ENCODE assay signal across 8 mouse cellular contexts in the genomic region with DNA sequence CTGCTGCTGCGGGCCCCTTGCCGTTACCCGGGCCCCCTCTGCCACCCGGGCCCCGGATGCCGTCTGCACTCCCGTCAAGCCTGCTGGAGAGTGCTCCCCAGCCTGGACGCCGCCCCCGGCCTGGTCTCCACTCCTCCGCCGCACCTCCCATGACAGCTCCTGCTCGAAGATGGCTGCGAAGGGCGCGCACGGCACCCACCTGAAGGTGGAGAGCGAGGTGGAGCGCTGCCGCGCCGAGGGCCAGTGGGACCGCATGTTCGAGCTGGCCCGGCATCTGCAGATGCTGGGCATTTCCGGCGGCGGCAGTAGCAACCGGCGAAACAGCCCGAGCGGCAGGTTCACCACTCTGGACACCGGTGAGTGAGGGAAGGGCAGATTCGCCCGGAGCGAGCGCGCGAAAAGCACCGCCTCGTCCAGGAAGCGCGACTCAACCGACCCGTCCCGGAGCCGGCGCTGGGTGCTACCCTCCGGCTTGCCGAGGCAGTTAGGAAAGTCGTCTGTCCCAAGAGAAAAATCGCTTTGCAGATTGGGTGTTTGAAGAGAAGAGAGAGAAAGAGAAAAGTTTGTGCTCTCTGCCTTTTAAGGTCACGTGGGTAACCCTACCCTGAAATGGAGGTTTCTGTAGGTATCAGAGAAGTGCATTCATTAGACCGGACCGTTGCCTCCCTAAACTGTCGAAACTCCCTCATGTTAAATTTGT. TPM values are rescaled to one million over a fixed set of nuclear protein-coding genes. Genes with fewer than 3 reads are reported as not detected.
DNase-seq lines count a peak whose midpoint lies in the region; ATAC-seq lines count a peak whose summit lies in the region.

No protein-coding gene starts in this region.

- peaks cover 13% of the 10 kb centered on the region for H3K27me3 ChIP-seq in forebrain, embryonic 15.5 days
- no peaks in the 10 kb centered on the region for H3K27me3 ChIP-seq in intestine, embryonic 16.5 days (replicated peaks; ENCODE audit: control insufficient read depth, insufficient read depth, low read length)
- no peaks in the 10 kb centered on the region for H3K27me3 ChIP-seq in liver, embryonic 15.5 days
- H3K27me3 ChIP-seq in neural tube, embryonic 11.5 days (ENCODE audit: control insufficient read depth, insufficient read depth, low read length), result peaks cover 20% of the 10 kb centered on the region

- DNase-seq in right cerebral cortex, adult 18-20 months, result peak; percentile 60
- DNase-seq in right cerebral cortex, postnatal 25 days, result no peak
- peak; percentile 58 for DNase-seq in c-Kit-positive CD71-positive TER-119-positive erythroid progenitor cells, embryonic 14.5 days (ENCODE audit: low spot score)
- DNase-seq in neural tube, embryonic 11.5 days (ENCODE audit: low spot score), result no peak
- DNase-seq in urinary bladder, adult 2 months (ENCODE audit: low spot score), result peak; percentile 59

- peak overlapping the region; percentile 92 for H3K4me2 ChIP-seq in forebrain, embryonic 15.5 days (replicated peaks)
- H3K4me2 ChIP-seq in intestine, embryonic 16.5 days (ENCODE audit: low read depth, low read length), result peak overlapping the region; percentile 89
- peak overlapping the region; percentile 100 for H3K4me2 ChIP-seq in liver, embryonic 15.5 days
- peak overlapping the region; percentile 94 for H3K4me2 ChIP-seq in neural tube, embryonic 11.5 days (ENCODE audit: low read depth)

- H3K9me3 ChIP-seq in forebrain, embryonic 15.5 days, result no peaks in the 10 kb centered on the region
- no peaks in the 10 kb centered on the region for H3K9me3 ChIP-seq in intestine, embryonic 16.5 days (ENCODE audit: control insufficient read depth, low read length)
- H3K9me3 ChIP-seq in liver, embryonic 15.5 days (replicated peaks), result no peaks in the 10 kb centered on the region
- H3K9me3 ChIP-seq in neural tube, embryonic 11.5 days (ENCODE audit: control insufficient read depth, low read length), result no peaks in the 10 kb centered on the region

- peak overlapping the region; percentile 85 for H3K9ac ChIP-seq in forebrain, embryonic 15.5 days (replicated peaks)
- H3K9ac ChIP-seq in intestine, embryonic 16.5 days (ENCODE audit: low read depth, low read length), result peak overlapping the region; percentile 95
- peak overlapping the region; percentile 82 for H3K9ac ChIP-seq in liver, embryonic 15.5 days
- H3K9ac ChIP-seq in neural tube, embryonic 11.5 days (ENCODE audit: low read length), result peak overlapping the region; percentile 86

- ATAC-seq in forebrain, embryonic 15.5 days (replicated peaks), result no peak; the same call in 1 of the 2 replicates
- peak; percentile 55 for ATAC-seq in intestine, embryonic 16.5 days
- peak; percentile 35 for ATAC-seq in liver, embryonic 15.5 days (ENCODE audit: insufficient read depth)
- peak; percentile 56 for ATAC-seq in neural tube, embryonic 11.5 days (ENCODE audit: insufficient read depth, low FRiP score, low TSS enrichment)

- peak overlapping the region; percentile 75; the same call in 1 of the 2 replicates for H3K27ac ChIP-seq in forebrain, embryonic 15.5 days (replicated peaks)
- peak overlapping the region; percentile 89 for H3K27ac ChIP-seq in intestine, embryonic 16.5 days (ENCODE audit: low read length)
- H3K27ac ChIP-seq in liver, embryonic 15.5 days (replicated peaks), result peak overlapping the region; percentile 93
- peak overlapping the region; percentile 70 for H3K27ac ChIP-seq in neural tube, embryonic 11.5 days (ENCODE audit: low read depth, low read length)

- no peaks in the 10 kb centered on the region for H3K36me3 ChIP-seq in forebrain, embryonic 15.5 days
- H3K36me3 ChIP-seq in intestine, embryonic 16.5 days (ENCODE audit: control insufficient read depth, insufficient read depth, low read length), result no peaks in the 10 kb centered on the region
- H3K36me3 ChIP-seq in liver, embryonic 15.5 days (replicated peaks), result no peaks in the 10 kb centered on the region
- H3K36me3 ChIP-seq in neural tube, embryonic 11.5 days (ENCODE audit: control insufficient read depth, insufficient read depth, low read length), result no peaks in the 10 kb centered on the region

- H3K4me1 ChIP-seq in forebrain, embryonic 15.5 days, result peaks cover 23% of the 10 kb centered on the region
- H3K4me1 ChIP-seq in intestine, embryonic 16.5 days (ENCODE audit: control insufficient read depth, insufficient read depth, low read length), result peaks cover 11% of the 10 kb centered on the region; the same call in 1 of the 2 replicates
- H3K4me1 ChIP-seq in liver, embryonic 15.5 days (replicated peaks), result peaks cover 62% of the 10 kb centered on the region
- H3K4me1 ChIP-seq in neural tube, embryonic 11.5 days (ENCODE audit: control insufficient read depth, insufficient read depth, low read length), result peaks cover 9% of the 10 kb centered on the region

- peak overlapping the region; percentile 88 for H3K4me3 ChIP-seq in forebrain, embryonic 15.5 days
- H3K4me3 ChIP-seq in intestine, embryonic 16.5 days (ENCODE audit: low read length), result peak overlapping the region; percentile 67
- peak overlapping the region; percentile 78 for H3K4me3 ChIP-seq in liver, embryonic 15.5 days (replicated peaks)
- peak overlapping the region; percentile 71 for H3K4me3 ChIP-seq in neural tube, embryonic 11.5 days (ENCODE audit: low read depth, low read length)

- under 1% methylated on average over 56 of the region's 56 CpGs for WGBS in forebrain, embryonic 15.5 days
- 0% methylated on average over 55 of the region's 56 CpGs for WGBS in intestine, embryonic 16.5 days
- under 1% methylated on average over 56 of the region's 56 CpGs for WGBS in liver, embryonic 15.5 days (ENCODE audit: insufficient replicate concordance)
- WGBS in neural tube, embryonic 11.5 days, result under 1% methylated on average over 55 of the region's 56 CpGs

RNA-seq across cellular contexts. Expression of a gene that starts 0.5 kb away (rescaled TPM):
- polyA plus RNA-seq in forebrain, embryonic 15.5 days (2015; fragmentation: Nextera tagmentation; extraction: Ambion mirVana), result 4.5 and 4.8 TPM in 2 replicates
- 21.7 and 27.1 TPM in 2 replicates for polyA plus RNA-seq in intestine, embryonic 16.5 days (2015; fragmentation: Nextera tagmentation; extraction: Ambion mirVana)
- polyA plus RNA-seq in liver, embryonic 15.5 days (2015; fragmentation: Nextera tagmentation; extraction: Ambion mirVana), result 10.8 and 11.3 TPM in 2 replicates
- 2.1 and 3.3 TPM in 2 replicates for polyA plus RNA-seq in neural tube, embryonic 11.5 days (2014; fragmentation: Nextera tagmentation; extraction: Ambion mirVana)
- polyA plus RNA-seq in urinary bladder, adult 2 months (2012; rRNA removed), result 14.6 and 20.5 TPM in 2 replicates

RNA-seq across cellular contexts. Expression of a gene that starts 17.5 kb away (rescaled TPM):
- 53.3 and 53.8 TPM in 2 replicates for polyA plus RNA-seq in forebrain, embryonic 15.5 days (2015; fragmentation: Nextera tagmentation; extraction: Ambion mirVana)
- polyA plus RNA-seq in intestine, embryonic 16.5 days (2015; fragmentation: Nextera tagmentation; extraction: Ambion mirVana), result 150 and 184 TPM in 2 replicates
- 74.1 and 87.6 TPM in 2 replicates for polyA plus RNA-seq in liver, embryonic 15.5 days (2015; fragmentation: Nextera tagmentation; extraction: Ambion mirVana)
- polyA plus RNA-seq in neural tube, embryonic 11.5 days (2014; fragmentation: Nextera tagmentation; extraction: Ambion mirVana), result 74.1 and 79.4 TPM in 2 replicates
- 81.4 and 89.1 TPM in 2 replicates for polyA plus RNA-seq in urinary bladder, adult 2 months (2012; rRNA removed)

Comparison
In these comparisons a context has a peak if more than half of its experiments do, and no peak if none do; other contexts are left out.
1. DNase-seq: peak in right cerebral cortex, adult 18-20 months (single experiment), c-Kit-positive CD71-positive TER-119-positive erythroid progenitor cells, embryonic 14.5 days (single experiment) and urinary bladder, adult 2 months (single experiment); none in right cerebral cortex, postnatal 25 days (single experiment) and neural tube, embryonic 11.5 days (single experiment).
2. Peak in every context shown above with its lines, with median percentiles within 50 percentile points of each other: H3K27ac ChIP-seq, H3K4me2 ChIP-seq, H3K4me3 ChIP-seq and H3K9ac ChIP-seq.